Mouse (Mus musculus): ENCODE measurements around the gene Otog. TPM values are rescaled to one million over a fixed set of nuclear protein-coding genes. Genes with fewer than 3 reads are reported as not detected.

Otog gene
- total RNA-seq, 2 experiments from 2014 or later = 0.14 to 0.27 TPM

DNA sequence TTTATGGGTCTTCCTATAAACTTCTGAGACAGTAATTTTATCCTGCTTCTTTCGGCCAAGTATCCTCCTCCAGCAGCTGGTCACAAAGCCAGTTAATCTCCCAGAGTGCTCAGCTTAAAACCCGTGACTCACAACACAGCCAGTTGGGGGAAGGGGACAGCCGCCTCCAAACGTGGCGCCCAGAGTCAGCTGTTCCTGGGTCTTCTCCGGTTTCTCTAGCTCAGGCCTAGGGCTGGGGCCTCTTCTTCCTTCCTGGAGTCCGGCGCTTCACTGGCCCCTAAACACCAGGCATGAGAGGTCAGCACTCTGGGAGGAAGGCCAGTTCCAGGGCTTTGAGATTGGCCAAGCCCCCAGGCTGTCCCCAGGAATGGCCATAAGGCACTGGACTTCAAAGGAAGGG, 112.4 kb downstream of the Otog start:
- no peak for DNase-seq (ENCODE audit: extremely low spot score in 1 of 2, low spot score in 1 of 2)

DNA sequence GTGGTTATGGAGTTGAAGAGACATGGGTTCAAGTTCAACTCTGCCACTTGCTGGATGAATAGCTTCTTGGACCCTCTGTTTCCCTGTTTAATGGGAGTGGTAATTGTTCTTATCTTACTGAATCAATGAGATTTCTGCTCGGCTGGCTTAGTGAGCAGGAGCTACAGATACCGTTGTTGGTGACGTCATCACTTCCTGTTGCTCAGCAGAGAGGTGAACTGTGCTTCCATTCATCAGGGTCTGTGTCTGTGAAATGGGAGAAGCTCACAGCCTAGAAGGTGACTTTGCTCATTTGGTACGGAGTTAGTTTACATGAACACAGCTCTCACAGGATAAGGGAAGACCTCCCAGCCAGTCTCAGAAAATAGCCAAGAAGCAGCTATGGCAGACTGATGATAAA, 113.1 kb downstream of the Otog start:
- DNase-seq (ENCODE audit: extremely low spot score in 1 of 2, low spot score in 1 of 2) = no peak

Other genes with a start within 250 kb of the Otog start
- gene Abcc6, start 210.7 kb upstream of the Otog start, total RNA-seq (2021) = 1 to 10 TPM; 2.3 to 4.3 TPM
- 100 to 1,000 TPM; 103 to 109 TPM for gene Nomo1, start 207.3 kb upstream of the Otog start, total RNA-seq (2021)
- 10 to 100 TPM; 31.8 to 31.9 TPM for gene Kcnj11, start 140.2 kb upstream of the Otog start, total RNA-seq (2021)
- gene Abcc8, start 61.0 kb upstream of the Otog start, total RNA-seq (2021) = 10 to 100 TPM; 42.6 to 48.4 TPM
- gene Ush1c, start 2.5 kb upstream of the Otog start, total RNA-seq (2021) = under 1 TPM in 1 of 2 experiments, not detected in 1; 0.28 TPM
- not detected for gene Myod1, start 135.5 kb downstream of the Otog start, total RNA-seq (2021)
- gene Kcnc1, start 155.5 kb downstream of the Otog start, total RNA-seq (2021) = 100 to 1,000 TPM; 105 to 112 TPM